Mouse (Mus musculus): ENCODE measurements around the gene Dmpk. TPM values are rescaled to one million over a fixed set of nuclear protein-coding genes. Genes with fewer than 3 reads are reported as not detected.

Gene Dmpk
- polyA plus RNA-seq, 1 experiment from 2014 or later: 17.7 TPM

GRCm38 (mm10) chr7:19109565-19109964, 25.9 kb downstream of the Dmpk start:
- no peaks in the 10 kb centered on the region for H3K27me3 ChIP-seq (ENCODE audit: insufficient read depth, poor library complexity, severe bottlenecking)
- no peak overlapping the region for H3K4me3 ChIP-seq
- H3K9me3 ChIP-seq: no peaks in the 10 kb centered on the region
- no peak for DNase-seq (ENCODE audit: low spot score)
- WGBS: 72% methylated on average over 1 of the region's 1 CpGs
- no peaks in the 10 kb centered on the region for H3K36me3 ChIP-seq
- peaks cover 10% of the 10 kb centered on the region; the same call in 1 of the 2 replicates for H3K4me1 ChIP-seq
- H3K27ac ChIP-seq: no peak overlapping the region

GRCm38 (mm10) chr7:19118028-19118771, 34.6 kb downstream of the Dmpk start, which contains the start of gene Gm4969:
Gm4969 (minus strand) TSS chr7:19118368.
- H3K27ac ChIP-seq: peak within 1 kb of the TSS; percentile 78
- H3K9me3 ChIP-seq: no peaks in the 10 kb centered on the region; the same call in 1 of the 2 replicates
- DNase-seq (ENCODE audit: low spot score): peak; percentile 88
- H3K4me3 ChIP-seq: peak within 1 kb of the TSS; percentile 49
- WGBS: 19% methylated on average over 64 of the region's 64 CpGs
- 0 out of 2 replicates have a peak, but pooled peaks cover 4% of the 10 kb centered on the region for H3K27me3 ChIP-seq (ENCODE audit: insufficient read depth, poor library complexity, severe bottlenecking)
- H3K36me3 ChIP-seq: no peaks in the 10 kb centered on the region; the same call in 1 of the 2 replicates
- peaks cover 23% of the 10 kb centered on the region for H3K4me1 ChIP-seq

GRCm38 (mm10) chr7:19119083-19119482, 35.4 kb downstream of the Dmpk start:
- peaks cover 23% of the 10 kb centered on the region for H3K4me1 ChIP-seq
- 86% methylated on average over 8 of the region's 8 CpGs for WGBS
- no peaks in the 10 kb centered on the region; the same call in 1 of the 2 replicates for H3K36me3 ChIP-seq
- H3K27me3 ChIP-seq (ENCODE audit: insufficient read depth, poor library complexity, severe bottlenecking): 0 out of 2 replicates have a peak, but pooled peaks cover 4% of the 10 kb centered on the region
- H3K27ac ChIP-seq: 0 out of 2 replicates have a peak overlapping the region, but pooled peaks have one; percentile 49
- peak overlapping the region; percentile 85; the same call in 1 of the 2 replicates for H3K4me3 ChIP-seq
- H3K9me3 ChIP-seq: no peaks in the 10 kb centered on the region; the same call in 1 of the 2 replicates
- no peak for DNase-seq (ENCODE audit: low spot score)

GRCm38 (mm10) chr7:19119631-19120429, 36.2 kb downstream of the Dmpk start, which contains the start of gene Fbxo46:
Fbxo46 (plus strand) TSS chr7:19119859.
- Histone ChIP-seq H3K27me3 (ENCODE audit: insufficient read depth, poor library complexity, severe bottlenecking) (0 out of 2 replicates have a peak, but pooled peaks cover 4% of the 10 kb centered on the region), H3K4me1 (peaks cover 23% of the 10 kb centered on the region), H3K4me3 (peak within 1 kb of the TSS; percentile 85), H3K36me3 (no peaks in the 10 kb centered on the region; the same call in 1 of the 2 replicates), H3K27ac (peak within 1 kb of the TSS; percentile 89), H3K9me3 (no peaks in the 10 kb centered on the region; the same call in 1 of the 2 replicates)
- DNase-seq (ENCODE audit: low spot score): peak; percentile 98
- 2% methylated on average over 34 of the region's 34 CpGs for whole genome bisulfite sequencing

- Histone ChIP-seq H3K9me3 (no peaks in the 10 kb centered on the region; the same call in 1 of the 2 replicates), H3K4me3 (no peak overlapping the region), H3K36me3 (peaks cover 6% of the 10 kb centered on the region; the same call in 1 of the 2 replicates), H3K4me1 (peaks cover 23% of the 10 kb centered on the region), H3K27ac (no peak overlapping the region), H3K27me3 (ENCODE audit: insufficient read depth, poor library complexity, severe bottlenecking) (0 out of 2 replicates have a peak, but pooled peaks cover 4% of the 10 kb centered on the region)
- no peak for DNase-seq (ENCODE audit: low spot score)
- 93% methylated on average over 4 of the region's 4 CpGs for WGBS
Measured at GRCm38 (mm10) chr7:19121686-19122085, 38.0 kb downstream of the Dmpk start.

GRCm38 (mm10) chr7:19124713-19125112, 41.1 kb downstream of the Dmpk start:
- no peak for DNase-seq (ENCODE audit: low spot score)
- Histone ChIP-seq H3K9me3 (no peaks in the 10 kb centered on the region), H3K36me3 (peaks cover 28% of the 10 kb centered on the region), H3K27ac (no peak overlapping the region), H3K4me1 (peaks cover 16% of the 10 kb centered on the region), H3K27me3 (ENCODE audit: insufficient read depth, poor library complexity, severe bottlenecking) (no peaks in the 10 kb centered on the region), H3K4me3 (no peak overlapping the region)
- WGBS: 90% methylated on average over 6 of the region's 6 CpGs

GRCm38 (mm10) chr7:19127744-19128143, 44.1 kb downstream of the Dmpk start:
- H3K27ac ChIP-seq: no peak overlapping the region
- DNase-seq (ENCODE audit: low spot score): no peak
- H3K4me3 ChIP-seq: no peak overlapping the region
- peaks cover 20% of the 10 kb centered on the region for H3K4me1 ChIP-seq
- peaks cover 31% of the 10 kb centered on the region for H3K36me3 ChIP-seq
- H3K27me3 ChIP-seq (ENCODE audit: insufficient read depth, poor library complexity, severe bottlenecking): no peaks in the 10 kb centered on the region
- H3K9me3 ChIP-seq: no peaks in the 10 kb centered on the region
- 88% methylated on average over 5 of the region's 5 CpGs for WGBS

- WGBS: 92% methylated on average over 5 of the region's 5 CpGs
- H3K4me3 ChIP-seq: no peak overlapping the region
- peaks cover 34% of the 10 kb centered on the region for H3K36me3 ChIP-seq
- H3K9me3 ChIP-seq: no peaks in the 10 kb centered on the region
- H3K27me3 ChIP-seq (ENCODE audit: insufficient read depth, poor library complexity, severe bottlenecking): no peaks in the 10 kb centered on the region
- peaks cover 20% of the 10 kb centered on the region for H3K4me1 ChIP-seq
- no peak for DNase-seq (ENCODE audit: low spot score)
- no peak overlapping the region for H3K27ac ChIP-seq
Measured at GRCm38 (mm10) chr7:19129396-19129795, 45.7 kb downstream of the Dmpk start.

GRCm38 (mm10) chr7:19130657-19131056, 47.0 kb downstream of the Dmpk start:
- 31% methylated on average over 4 of the region's 4 CpGs for WGBS
- H3K27ac ChIP-seq: peak overlapping the region; percentile 88
- H3K27me3 ChIP-seq (ENCODE audit: insufficient read depth, poor library complexity, severe bottlenecking): no peaks in the 10 kb centered on the region
- no peak for DNase-seq (ENCODE audit: low spot score)
- H3K4me1 ChIP-seq: peaks cover 20% of the 10 kb centered on the region
- peak overlapping the region; percentile 61 for H3K4me3 ChIP-seq
- peaks cover 46% of the 10 kb centered on the region for H3K36me3 ChIP-seq
- no peaks in the 10 kb centered on the region for H3K9me3 ChIP-seq

- peak; percentile 99 for DNase-seq (ENCODE audit: low spot score)
- Histone ChIP-seq H3K4me1 (peaks cover 20% of the 10 kb centered on the region), H3K27me3 (ENCODE audit: insufficient read depth, poor library complexity, severe bottlenecking) (no peaks in the 10 kb centered on the region), H3K27ac (peak overlapping the region; percentile 88), H3K36me3 (peaks cover 48% of the 10 kb centered on the region), H3K9me3 (no peaks in the 10 kb centered on the region), H3K4me3 (peak overlapping the region; percentile 61)
- under 1% methylated on average over 39 of the region's 39 CpGs for WGBS
Measured at GRCm38 (mm10) chr7:19131324-19131848, 47.7 kb downstream of the Dmpk start.

- 91% methylated on average over 13 of the region's 13 CpGs for WGBS
- no peak overlapping the region for H3K27ac ChIP-seq
- H3K9me3 ChIP-seq: no peaks in the 10 kb centered on the region
- H3K4me1 ChIP-seq: peaks cover 8% of the 10 kb centered on the region; the same call in 1 of the 2 replicates
- H3K36me3 ChIP-seq: peaks cover 69% of the 10 kb centered on the region
- no peak for DNase-seq (ENCODE audit: low spot score)
- no peaks in the 10 kb centered on the region for H3K27me3 ChIP-seq (ENCODE audit: insufficient read depth, poor library complexity, severe bottlenecking)
- no peak overlapping the region for H3K4me3 ChIP-seq
Measured at GRCm38 (mm10) chr7:19136168-19136567, 52.5 kb downstream of the Dmpk start.

- 87% methylated on average over 38 of the region's 38 CpGs for WGBS
- peaks cover 3% of the 10 kb centered on the region; the same call in 1 of the 2 replicates for H3K4me1 ChIP-seq
- peaks cover 70% of the 10 kb centered on the region for H3K36me3 ChIP-seq
Measured at GRCm38 (mm10) chr7:19136673-19137334, 53.2 kb downstream of the Dmpk start.

More at GRCm38 (mm10) chr7:19136673-19137334, 53.2 kb downstream of the Dmpk start:
- Histone ChIP-seq H3K27me3 (ENCODE audit: insufficient read depth, poor library complexity, severe bottlenecking) (no peaks in the 10 kb centered on the region), H3K4me3 (no peak overlapping the region), H3K27ac (no peak overlapping the region), H3K9me3 (no peaks in the 10 kb centered on the region)
- DNase-seq (ENCODE audit: low spot score): no peak
